Mouse (Mus musculus) erythroblast, embryonic 14.5 days (primary cell): ENCODE data around the gene Kcnma1.

Experiments
- GATA1 ChIP-seq: IDR thresholded peaks from 2 replicates; pipeline ENCODE4 v1.6.1; 2012; ENCODE audit warnings: low read length, inconsistent platforms, mixed read lengths
- TAL1 ChIP-seq: IDR thresholded peaks from 3 replicates; pipeline ENCODE4 v1.6.1; 2012; ENCODE audit warnings: low read length, inconsistent platforms, mixed read lengths

DNA sequence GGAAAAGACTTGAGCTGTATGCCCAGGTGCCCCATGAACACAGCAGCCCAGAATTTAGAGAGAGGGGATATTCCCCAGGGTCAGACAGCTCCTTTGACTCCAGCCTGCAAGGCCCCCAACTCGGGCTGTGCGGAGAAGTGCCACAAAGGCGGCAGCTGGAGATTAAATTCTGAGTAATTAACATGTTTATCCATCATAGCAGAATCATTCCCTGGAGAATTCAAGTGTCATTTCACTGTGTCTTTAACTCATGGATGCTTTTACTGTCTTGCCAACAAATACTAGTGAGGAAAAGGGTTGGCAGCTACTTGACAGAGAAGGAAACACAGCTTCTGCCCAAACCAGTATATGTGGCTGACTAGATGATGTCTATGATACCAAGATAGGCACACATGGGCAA is 295.0 kb downstream of the Kcnma1 start:
- TF ChIP-seq TAL1 = no peak
- TF ChIP-seq GATA1 = no peak
